Mouse (Mus musculus): ENCODE data around the gene Pdk2. TPM values are rescaled to one million over a fixed set of nuclear protein-coding genes. Genes with fewer than 3 reads are reported as not detected.

Pdk2 gene
- 100 to 1,000 TPM; 345 to 347 TPM for total RNA-seq (2021)
- long read RNA-seq, experiment 1, transcript Pdk2-201 (11 exons, 2,246 nt) = major isoform, 688 of 732 reads
- long read RNA-seq, experiment 1, partial matches to known transcripts = 24 of 732 reads
- long read RNA-seq, experiment 1, other reads (novel, unspliced or antisense) = 20 of 732 reads
- long read RNA-seq, experiment 2, transcript Pdk2-201 (11 exons, 2,246 nt) = major isoform, 749 of 813 reads
- long read RNA-seq, experiment 2, partial matches to known transcripts = 35 of 813 reads
- long read RNA-seq, experiment 2, other reads (novel, unspliced or antisense) = 29 of 813 reads

GRCm38 (mm10) chr11:95041139-95041609, at the start of gene Pdk2:
Gene Pdk2, minus strand, starts transcription at chr11:95041354.
- DNase-seq = peak; percentile 91

- no peak for DNase-seq
Observed at GRCm38 (mm10) chr11:95088857-95089779, 48.0 kb upstream of the Pdk2 start.

- DNase-seq = no peak
Observed at GRCm38 (mm10) chr11:95088286-95088685, 47.1 kb upstream of the Pdk2 start.

- DNase-seq = no peak
Observed at GRCm38 (mm10) chr11:95087301-95088228, 46.4 kb upstream of the Pdk2 start.

GRCm38 (mm10) chr11:95086229-95086628, 45.1 kb upstream of the Pdk2 start:
- DNase-seq = no peak

GRCm38 (mm10) chr11:95085710-95086109, 44.6 kb upstream of the Pdk2 start:
- DNase-seq = no peak

- no peak for DNase-seq
Observed at GRCm38 (mm10) chr11:95084811-95085382, 43.7 kb upstream of the Pdk2 start.

GRCm38 (mm10) chr11:95084175-95084574, 43.0 kb upstream of the Pdk2 start:
- DNase-seq = no peak

- DNase-seq = no peak
Observed at GRCm38 (mm10) chr11:95082896-95083295, 41.7 kb upstream of the Pdk2 start.

GRCm38 (mm10) chr11:95080783-95081182, 39.6 kb upstream of the Pdk2 start:
- DNase-seq = no peak

GRCm38 (mm10) chr11:95079256-95079875, 38.2 kb upstream of the Pdk2 start:
- DNase-seq = no peak

GRCm38 (mm10) chr11:95077956-95078355, 36.8 kb upstream of the Pdk2 start:
- DNase-seq = no peak

GRCm38 (mm10) chr11:95076536-95077111, 35.5 kb upstream of the Pdk2 start, which contains the start of gene Itga3:
Gene Itga3, minus strand, starts transcription at chr11:95076801.
- peak; percentile 43 for DNase-seq

- peak; percentile 31 for DNase-seq
Observed at GRCm38 (mm10) chr11:95076041-95076535, 34.9 kb upstream of the Pdk2 start.

- no peak for DNase-seq
Observed at GRCm38 (mm10) chr11:95075197-95076040, 34.3 kb upstream of the Pdk2 start.

GRCm38 (mm10) chr11:95074694-95075093, 33.5 kb upstream of the Pdk2 start:
- DNase-seq = no peak

GRCm38 (mm10) chr11:95073835-95074234, 32.7 kb upstream of the Pdk2 start:
- no peak for DNase-seq

GRCm38 (mm10) chr11:95072804-95073203, 31.6 kb upstream of the Pdk2 start:
- DNase-seq = peak; percentile 27

- no peak for DNase-seq
Observed at GRCm38 (mm10) chr11:95072136-95072535, 31.0 kb upstream of the Pdk2 start.

- no peak for DNase-seq
Observed at GRCm38 (mm10) chr11:95071266-95071665, 30.1 kb upstream of the Pdk2 start.

All from gastrocnemius, postnatal 10 days (tissue).